Mouse (Mus musculus) brain, embryonic 14.5 days (tissue): ENCODE results near the gene Lgi2. TPM values are rescaled to one million over a fixed set of nuclear protein-coding genes. Genes with fewer than 3 reads are reported as not detected.

Experiments used
- DNase-seq: peaks from one replicate; pipeline ENCODE4 v3.0.0-alpha.2; 2011; ENCODE audit warnings: low read depth
- CTCF ChIP-seq: fragments of 200-500 bp; IDR thresholded peaks from 2 replicates; pipeline ENCODE4 v1.5.1; 2012; ENCODE audit warnings: inconsistent platforms, mild to moderate bottlenecking, moderate library complexity, borderline replicate concordance; ENCODE audit not compliant: insufficient read depth, insufficient read length; ENCODE audit errors: extremely low read depth
- POLR2A ChIP-seq: fragments of 200-500 bp; IDR thresholded peaks from 2 replicates; pipeline ENCODE4 v1.6.1; 2012; ENCODE audit warnings: mild to moderate bottlenecking, inconsistent platforms, borderline replicate concordance; ENCODE audit not compliant: poor library complexity, insufficient read depth, insufficient read length, severe bottlenecking; ENCODE audit errors: extremely low read depth
- polyA plus RNA-seq: library from polyadenylated mRNA; depleted of rRNA; stranded (reverse); fragments of >200 nt; gene quantifications from 2 replicates; pipeline ENCODE4 v1.2.3, GENCODE M21; 2012

Gene Lgi2
- polyA plus RNA-seq, 1 experiment = 8.3 TPM

DNA sequence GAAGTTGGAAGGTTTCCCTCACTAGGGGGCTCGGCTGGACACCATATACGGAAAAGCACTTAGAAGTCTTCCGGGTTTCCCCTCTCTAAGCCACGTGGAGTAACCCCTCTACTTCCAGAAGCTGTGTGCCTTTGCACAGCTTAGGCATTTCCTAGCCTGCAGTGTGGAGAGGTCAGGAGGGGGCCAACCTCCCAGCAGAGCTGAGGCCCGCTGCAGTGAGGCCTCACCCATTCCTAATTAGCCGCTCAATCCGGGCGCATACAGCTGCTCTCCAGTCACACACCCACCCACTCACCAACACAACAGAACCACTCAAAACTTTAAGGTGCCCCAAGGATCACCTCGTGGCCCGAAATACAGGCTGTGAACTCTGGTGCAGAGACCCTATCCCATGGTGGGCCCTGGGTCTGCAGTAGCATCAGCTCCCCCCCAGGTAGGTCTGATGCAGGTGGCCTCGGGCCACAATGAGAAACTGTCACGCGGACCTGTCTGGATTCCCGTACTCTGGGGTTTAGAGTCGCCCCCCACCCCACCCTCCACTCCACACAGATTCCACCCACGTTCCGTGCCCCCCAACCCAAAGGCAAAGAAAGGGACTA lies 949 bp downstream of the Lgi2 start:
- no peak for TF ChIP-seq POLR2A
- DNase-seq = peak; percentile 21

- TF ChIP-seq POLR2A (no peak), CTCF (no peak)
- DNase-seq = no peak
Observed at GRCm38 (mm10) chr5:52564351-52564750, 1.9 kb downstream of the Lgi2 start.

- no peak for DNase-seq
- TF ChIP-seq POLR2A (no peak), CTCF (no peak)
Observed at GRCm38 (mm10) chr5:52560240-52560639, 6.0 kb downstream of the Lgi2 start.

GRCm38 (mm10) chr5:52555526-52555925 lies 10.7 kb downstream of the Lgi2 start:
- no peak for DNase-seq
- TF ChIP-seq CTCF (no peak), POLR2A (no peak)

- TF ChIP-seq CTCF = no peak
- no peak for TF ChIP-seq POLR2A
Observed at GRCm38 (mm10) chr5:52551318-52551632, 15.0 kb downstream of the Lgi2 start.

DNA sequence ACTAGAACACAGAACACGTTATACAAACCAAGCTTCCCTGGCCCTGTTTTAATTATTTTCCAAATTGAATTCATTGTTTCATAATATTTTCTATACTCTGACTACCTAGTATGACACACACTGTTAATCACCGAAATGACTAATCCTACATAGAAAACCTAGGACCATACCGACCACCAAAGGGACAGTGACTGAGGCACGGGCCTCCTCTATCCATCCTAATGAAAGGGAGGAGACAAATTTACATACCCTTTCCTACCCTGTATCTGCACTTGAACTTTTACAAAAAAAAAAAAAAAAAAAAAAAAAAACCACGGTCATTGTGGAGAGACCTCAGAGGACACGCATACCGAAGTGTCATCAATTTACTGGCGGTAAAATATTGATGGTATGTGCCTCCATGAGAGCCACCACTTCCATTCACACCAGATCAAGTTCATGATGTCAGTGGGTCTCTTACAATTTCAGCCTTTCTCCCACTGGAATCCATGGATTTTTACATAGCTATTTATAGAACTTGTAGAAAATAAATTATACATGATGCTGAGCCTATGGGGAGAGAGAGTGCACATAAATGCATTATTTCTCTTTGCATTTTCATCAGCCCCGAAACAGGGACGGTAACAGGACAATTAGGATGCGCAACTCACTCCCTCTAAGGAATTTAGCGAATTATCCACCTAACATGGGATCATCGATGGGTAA lies 15.5 kb downstream of the Lgi2 start:
- TF ChIP-seq POLR2A = no peak
- no peak for TF ChIP-seq CTCF
- peak; percentile 68 for DNase-seq

More at GRCm38 (mm10) chr5:52551318-52551632, 15.0 kb downstream of the Lgi2 start:
- no peak for DNase-seq

- no peak for DNase-seq
- TF ChIP-seq CTCF = peak; percentile 71; the same call in 1 of the 2 replicates
- TF ChIP-seq POLR2A = no peak
Observed at GRCm38 (mm10) chr5:52546950-52547349, 19.3 kb downstream of the Lgi2 start.

DNA sequence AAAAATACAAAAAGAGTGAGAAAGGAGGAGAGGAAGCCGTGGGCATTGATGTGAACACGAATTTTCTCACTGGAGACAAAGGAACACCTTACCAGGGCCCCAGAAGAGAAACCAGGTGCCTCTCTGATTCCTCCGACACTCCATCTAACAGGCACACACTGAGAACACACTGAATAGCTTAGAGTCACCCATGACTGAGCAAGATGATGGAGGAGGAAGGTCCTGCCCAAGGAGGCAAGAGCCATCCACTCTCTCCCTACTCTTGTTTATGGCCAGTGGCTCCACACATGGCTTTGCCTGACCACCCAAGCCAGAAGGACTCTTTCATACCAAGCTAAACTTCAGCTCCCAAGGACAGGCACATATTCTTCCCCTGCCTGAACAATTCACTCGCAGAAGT lies 22.5 kb downstream of the Lgi2 start:
- TF ChIP-seq CTCF (no peak), POLR2A (no peak)
- DNase-seq = no peak

- no peak for DNase-seq
- TF ChIP-seq CTCF (no peak), POLR2A (no peak)
Observed at GRCm38 (mm10) chr5:52540186-52540585, 26.1 kb downstream of the Lgi2 start.

GRCm38 (mm10) chr5:52539483-52539882 lies 26.8 kb downstream of the Lgi2 start:
- TF ChIP-seq CTCF (no peak), POLR2A (no peak)
- DNase-seq = no peak

GRCm38 (mm10) chr5:52537024-52537423 lies 29.2 kb downstream of the Lgi2 start:
- no peak for DNase-seq
- TF ChIP-seq POLR2A (no peak), CTCF (no peak)

GRCm38 (mm10) chr5:52534798-52535590 lies 31.3 kb downstream of the Lgi2 start:
- TF ChIP-seq CTCF (no peak), POLR2A (no peak)
- DNase-seq = peak; percentile 18

DNA sequence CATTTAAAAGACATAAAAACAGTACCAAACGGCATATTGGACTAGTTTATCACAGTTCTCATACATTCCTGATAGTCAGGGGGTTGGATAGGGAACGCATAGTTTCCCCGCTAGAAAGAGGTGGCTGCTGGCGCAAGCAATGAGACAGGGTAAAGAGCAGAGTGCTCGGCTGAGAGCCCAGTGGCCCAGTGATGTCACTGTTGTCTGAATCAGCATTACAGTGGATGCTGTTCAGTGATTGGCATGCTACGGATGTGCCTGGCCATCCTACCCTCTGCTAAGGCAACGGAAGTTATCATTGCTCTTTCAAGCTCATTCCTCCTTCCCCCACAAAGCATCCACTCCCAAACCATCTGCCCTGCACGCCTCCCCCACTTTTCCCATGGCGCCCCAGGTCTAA lies 32.6 kb downstream of the Lgi2 start:
- TF ChIP-seq POLR2A (no peak), CTCF (no peak)

More for the DNA sequence above, 32.6 kb downstream of the Lgi2 start:
- DNase-seq = peak; percentile 22
